17 mouse cellular contexts compared by ENCODE assay signal in genomic region chr12:52435321-52435720, GRCm38 (mm10).
DNase-seq lines count a peak whose midpoint lies in the region; ATAC-seq lines count a peak whose summit lies in the region.
"Had no signal": no experiment of that assay in that cellular context is flagged by ENCODE, and none has a peak within 500 bp of the region (broad histone marks: within the 10 kb centered on the region; RNA-seq: fewer than 3 reads in every experiment).

No protein-coding gene starts in this region.

- H3K27ac ChIP-seq in kidney, embryonic 16.5 days (ENCODE audit: low read length) = no peak overlapping the region
- no peak overlapping the region for H3K27ac ChIP-seq in forebrain, embryonic 14.5 days (ENCODE audit: low read depth, low read length)
- H3K27ac ChIP-seq in hindbrain, embryonic 15.5 days (replicated peaks) = peak overlapping the region; percentile 51; the same call in 1 of the 2 replicates
- no peak overlapping the region; the same call in 1 of the 2 replicates for H3K27ac ChIP-seq in neural tube, embryonic 13.5 days (replicated peaks)
- H3K27ac ChIP-seq: embryonic facial prominence, embryonic 15.5 days; heart, embryonic 15.5 days; limb, embryonic 15.5 days; macrophage had no signal

- peak overlapping the region; percentile 20 for H3K4me2 ChIP-seq in kidney, embryonic 16.5 days (replicated peaks; ENCODE audit: low read depth, low read length)
- peak overlapping the region; percentile 28 for H3K4me2 ChIP-seq in forebrain, embryonic 14.5 days (ENCODE audit: low read length)
- H3K4me2 ChIP-seq in hindbrain, embryonic 15.5 days = peak overlapping the region; percentile 44
- peak overlapping the region; percentile 39 for H3K4me2 ChIP-seq in neural tube, embryonic 13.5 days
- H3K4me2 ChIP-seq: embryonic facial prominence, embryonic 15.5 days; heart, embryonic 15.5 days; limb, embryonic 15.5 days had no signal

- no peaks in the 10 kb centered on the region for H3K4me1 ChIP-seq in kidney, embryonic 16.5 days (ENCODE audit: insufficient read depth, low read length)
- 0 out of 2 replicates have a peak, but pooled peaks cover 2% of the 10 kb centered on the region for H3K4me1 ChIP-seq in forebrain, embryonic 14.5 days (ENCODE audit: control insufficient read depth, insufficient read depth, low read length)
- peaks cover 13% of the 10 kb centered on the region for H3K4me1 ChIP-seq in hindbrain, embryonic 15.5 days (replicated peaks)
- H3K4me1 ChIP-seq in neural tube, embryonic 13.5 days (replicated peaks) = peaks cover 18% of the 10 kb centered on the region
- H3K4me1 ChIP-seq: embryonic facial prominence, embryonic 15.5 days; limb, embryonic 15.5 days had no signal

- no peaks in the 10 kb centered on the region for H3K36me3 ChIP-seq in kidney, embryonic 16.5 days (ENCODE audit: insufficient read depth, low read length)
- H3K36me3 ChIP-seq in forebrain, embryonic 14.5 days (ENCODE audit: control insufficient read depth, insufficient read depth, low read length) = no peaks in the 10 kb centered on the region
- H3K36me3 ChIP-seq in hindbrain, embryonic 15.5 days = no peaks in the 10 kb centered on the region
- H3K36me3 ChIP-seq in neural tube, embryonic 13.5 days = no peaks in the 10 kb centered on the region
- H3K36me3 ChIP-seq: embryonic facial prominence, embryonic 15.5 days; heart, embryonic 15.5 days; limb, embryonic 15.5 days had no signal

- no peak for ATAC-seq in kidney, embryonic 16.5 days (ENCODE audit: low FRiP score, low TSS enrichment)
- peak; percentile 58; the same call in 1 of the 2 replicates for ATAC-seq in forebrain, embryonic 14.5 days
- peak; percentile 66 for ATAC-seq in hindbrain, embryonic 15.5 days (ENCODE audit: low FRiP score, low read depth)
- ATAC-seq in neural tube, embryonic 13.5 days (ENCODE audit: low read depth) = peak; percentile 70
- ATAC-seq: liver, postnatal 0 days had no signal

- no peaks in the 10 kb centered on the region for H3K9me3 ChIP-seq in kidney, embryonic 16.5 days (ENCODE audit: low read length)
- H3K9me3 ChIP-seq in forebrain, embryonic 14.5 days (replicated peaks; ENCODE audit: control insufficient read depth, low read length) = no peaks in the 10 kb centered on the region
- H3K9me3 ChIP-seq in hindbrain, embryonic 15.5 days = no peaks in the 10 kb centered on the region
- H3K9me3 ChIP-seq in neural tube, embryonic 13.5 days = no peaks in the 10 kb centered on the region
- H3K9me3 ChIP-seq: embryonic facial prominence, embryonic 15.5 days; heart, embryonic 15.5 days; limb, embryonic 15.5 days had no signal

- no peaks in the 10 kb centered on the region for H3K27me3 ChIP-seq in kidney, embryonic 16.5 days (ENCODE audit: insufficient read depth, low read length)
- H3K27me3 ChIP-seq in forebrain, embryonic 14.5 days (replicated peaks; ENCODE audit: control insufficient read depth, insufficient read depth, low read length) = no peaks in the 10 kb centered on the region
- no peaks in the 10 kb centered on the region for H3K27me3 ChIP-seq in hindbrain, embryonic 15.5 days
- H3K27me3 ChIP-seq in neural tube, embryonic 13.5 days = no peaks in the 10 kb centered on the region
- H3K27me3 ChIP-seq: embryonic facial prominence, embryonic 15.5 days; heart, embryonic 15.5 days; limb, embryonic 15.5 days had no signal

- DNase-seq in kidney, adult 8-10 months = no peak
- DNase-seq in forebrain, embryonic 14.5 days (ENCODE audit: low spot score) = peak; percentile 40
- no peak for DNase-seq in gastrocnemius, postnatal 4 days (ENCODE audit: low spot score in 2 of 2)
- no peak for DNase-seq in urinary bladder, adult 2 months (ENCODE audit: low spot score)
- DNase-seq in thymus, postnatal 14 days = no peak
- DNase-seq: cerebellum, adult 2 months; layer of hippocampus, adult 9-11 months; liver, postnatal 0 days; right cerebral cortex, postnatal 4 days; thymus, adult 2 months had no signal

- 64% methylated on average over 5 of the region's 5 CpGs for WGBS in kidney, embryonic 16.5 days
- 29% methylated on average over 5 of the region's 5 CpGs for WGBS in forebrain, embryonic 14.5 days
- 38% methylated on average over 5 of the region's 5 CpGs for WGBS in hindbrain, embryonic 15.5 days
- WGBS in neural tube, embryonic 13.5 days = 41% methylated on average over 5 of the region's 5 CpGs

- H3K4me3 ChIP-seq in kidney, embryonic 16.5 days (ENCODE audit: low read length) = no peak overlapping the region
- no peak overlapping the region for H3K4me3 ChIP-seq in forebrain, embryonic 14.5 days (ENCODE audit: low read depth, low read length)
- H3K4me3 ChIP-seq in hindbrain, embryonic 15.5 days = no peak overlapping the region
- H3K4me3 ChIP-seq in neural tube, embryonic 13.5 days = no peak overlapping the region
- H3K4me3 ChIP-seq: embryonic facial prominence, embryonic 15.5 days; heart, embryonic 15.5 days; limb, embryonic 15.5 days had no signal

- no peak overlapping the region for H3K9ac ChIP-seq in kidney, embryonic 16.5 days (replicated peaks; ENCODE audit: low read length)
- no peak overlapping the region; the same call in 1 of the 2 replicates for H3K9ac ChIP-seq in forebrain, embryonic 14.5 days (ENCODE audit: low read length)
- no peak overlapping the region for H3K9ac ChIP-seq in hindbrain, embryonic 15.5 days
- no peak overlapping the region for H3K9ac ChIP-seq in neural tube, embryonic 13.5 days
- H3K9ac ChIP-seq: embryonic facial prominence, embryonic 15.5 days; heart, embryonic 15.5 days; limb, embryonic 15.5 days; liver, postnatal 0 days had no signal
